In genomic region chr11:93950045-93950444, GRCm38 (mm10) we compare ENCODE assay signal across 21 mouse cellular contexts. TPM values are rescaled to one million over a fixed set of nuclear protein-coding genes. Genes with fewer than 3 reads are reported as not detected.
DNase-seq lines count a peak whose midpoint lies in the region; ATAC-seq and TF ChIP-seq lines count a peak whose summit lies in the region.
"Had no signal": no experiment of that assay in that cellular context is flagged by ENCODE, and none has a peak within 500 bp of the region (broad histone marks: within the 10 kb centered on the region; RNA-seq: fewer than 3 reads in every experiment).

No protein-coding gene starts in this region.

- no peak for TF ChIP-seq EP300 in heart, adult 2 months (IDR thresholded peaks at IDR 0.05; ENCODE audit: insufficient read depth, low read depth, low read length)
- TF ChIP-seq EP300 in lung, postnatal 0 days (IDR thresholded peaks at IDR 0.05), result no peak

- no peak overlapping the region for H3K9ac ChIP-seq in heart, adult 2 months (ENCODE audit: low read depth, low read length)
- H3K9ac ChIP-seq in midbrain, postnatal 0 days (replicated peaks; ENCODE audit: low read length, poor library complexity, severe bottlenecking), result no peak overlapping the region
- H3K9ac ChIP-seq in lung, postnatal 0 days (replicated peaks; ENCODE audit: low read depth), result no peak overlapping the region
- H3K9ac ChIP-seq in hindbrain, embryonic 14.5 days, result no peak overlapping the region
- H3K9ac ChIP-seq: forebrain, embryonic 15.5 days; heart, embryonic 13.5 days; hindbrain, embryonic 12.5 days; limb, embryonic 12.5 days; midbrain, embryonic 13.5 days had no signal

- no peak for TF ChIP-seq POLR2A in heart, adult 2 months (IDR thresholded peaks at IDR 0.05; ENCODE audit: insufficient read depth, low read depth, low read length)

- H3K9me3 ChIP-seq in midbrain, postnatal 0 days (ENCODE audit: low read length), result no peaks in the 10 kb centered on the region
- H3K9me3 ChIP-seq in midbrain, embryonic 10.5 days (replicated peaks), result no peaks in the 10 kb centered on the region
- no peaks in the 10 kb centered on the region for H3K9me3 ChIP-seq in lung, postnatal 0 days (ENCODE audit: low read length)
- no peaks in the 10 kb centered on the region for H3K9me3 ChIP-seq in hindbrain, embryonic 14.5 days (ENCODE audit: control insufficient read depth, low read length)
- H3K9me3 ChIP-seq: embryonic facial prominence, embryonic 10.5 days; forebrain, embryonic 15.5 days; heart, embryonic 13.5 days; hindbrain, embryonic 12.5 days; limb, embryonic 12.5 days; midbrain, embryonic 13.5 days had no signal

- H3K27me3 ChIP-seq in heart, adult 2 months (ENCODE audit: control insufficient read depth, insufficient read depth, low read length), result no peaks in the 10 kb centered on the region
- no peaks in the 10 kb centered on the region for H3K27me3 ChIP-seq in midbrain, postnatal 0 days (ENCODE audit: insufficient read depth, low read length)
- no peaks in the 10 kb centered on the region for H3K27me3 ChIP-seq in midbrain, embryonic 10.5 days (ENCODE audit: low read depth, poor library complexity, severe bottlenecking)
- no peaks in the 10 kb centered on the region for H3K27me3 ChIP-seq in lung, postnatal 0 days (replicated peaks; ENCODE audit: insufficient read depth, low read length)
- no peaks in the 10 kb centered on the region for H3K27me3 ChIP-seq in hindbrain, embryonic 14.5 days (ENCODE audit: control insufficient read depth, insufficient read depth, low read length)
- H3K27me3 ChIP-seq: forebrain, embryonic 15.5 days; heart, embryonic 13.5 days; hindbrain, embryonic 12.5 days; limb, embryonic 12.5 days; midbrain, embryonic 13.5 days; Patski had no signal

- peaks cover 9% of the 10 kb centered on the region for H3K36me3 ChIP-seq in heart, adult 2 months (ENCODE audit: control insufficient read depth, insufficient read depth, low read length)
- H3K36me3 ChIP-seq in midbrain, postnatal 0 days (ENCODE audit: insufficient read depth, low read length), result peaks cover 13% of the 10 kb centered on the region
- H3K36me3 ChIP-seq in midbrain, embryonic 10.5 days, result peaks cover 81% of the 10 kb centered on the region
- H3K36me3 ChIP-seq in lung, postnatal 0 days (ENCODE audit: insufficient read depth, low read length), result no peaks in the 10 kb centered on the region
- peaks cover 47% of the 10 kb centered on the region for H3K36me3 ChIP-seq in hindbrain, embryonic 14.5 days (replicated peaks; ENCODE audit: control insufficient read depth, insufficient read depth)

- H3K4me3 ChIP-seq in heart, adult 2 months, result no peak overlapping the region
- H3K4me3 ChIP-seq in midbrain, postnatal 0 days (ENCODE audit: low read depth, low read length), result no peak overlapping the region
- H3K4me3 ChIP-seq in midbrain, embryonic 10.5 days, result no peak overlapping the region
- H3K4me3 ChIP-seq in lung, postnatal 0 days (ENCODE audit: low read depth, low read length), result no peak overlapping the region
- H3K4me3 ChIP-seq in hindbrain, embryonic 14.5 days (replicated peaks; ENCODE audit: low read length), result no peak overlapping the region
- H3K4me3 ChIP-seq: embryonic facial prominence, embryonic 10.5 days; forebrain, embryonic 15.5 days; heart, embryonic 13.5 days; hindbrain, embryonic 12.5 days; limb, embryonic 12.5 days; midbrain, embryonic 13.5 days had no signal

- peak; percentile 23; the same call in 1 of the 2 replicates for TF ChIP-seq CTCF in heart, adult 2 months (IDR thresholded peaks at IDR 0.05)
- TF ChIP-seq CTCF in midbrain, postnatal 0 days (IDR thresholded peaks at IDR 0.05), result peak; percentile 29
- no peak for TF ChIP-seq CTCF in lung, postnatal 0 days (IDR thresholded peaks at IDR 0.05)

- intact Hi-C loops in heart, adult 2 months (cut with DNase I), result no loop called here
- intact Hi-C loops in heart, postnatal 14 days (cut with DNase I), result loop anchor here (10.0 kb wide), 1 partner anchor 265 kb away; the partner anchor contains the start of gene Tob1

- 83% methylated on average over 1 of the region's 1 CpGs for WGBS in heart, adult 2 months
- WGBS in midbrain, postnatal 0 days, result 91% methylated on average over 1 of the region's 1 CpGs
- WGBS in midbrain, embryonic 10.5 days, result 100% methylated on average over 1 of the region's 1 CpGs
- 93% methylated on average over 1 of the region's 1 CpGs for WGBS in lung, postnatal 0 days
- 89% methylated on average over 1 of the region's 1 CpGs for WGBS in hindbrain, embryonic 14.5 days

- no peak for DNase-seq in heart, adult 2 months
- DNase-seq in heart, postnatal 14 days, result no peak
- DNase-seq in kidney, postnatal 36 days, result peak; percentile 59 to 64
- no peak for DNase-seq in kidney, adult 11 months
- no peak for DNase-seq in midbrain, postnatal 0 days (ENCODE audit: low spot score)
- DNase-seq in midbrain, embryonic 10.5 days (ENCODE audit: low spot score), result no peak
- DNase-seq in lung, postnatal 0 days (ENCODE audit: low spot score), result no peak
- no peak for DNase-seq in hindbrain, embryonic 14.5 days (ENCODE audit: low spot score)
- DNase-seq: adrenal gland, postnatal 36 days; cerebellum, adult 11 months; cerebellum, postnatal 10 days; gastrocnemius, postnatal 10 days; lung, adult 18-20 months; right cerebral cortex, postnatal 14 days had no signal

- no peak overlapping the region for H3K27ac ChIP-seq in heart, adult 2 months
- H3K27ac ChIP-seq in midbrain, postnatal 0 days (ENCODE audit: low read depth, low read length), result no peak overlapping the region
- no peak overlapping the region for H3K27ac ChIP-seq in midbrain, embryonic 10.5 days (replicated peaks)
- no peak overlapping the region for H3K27ac ChIP-seq in lung, postnatal 0 days (ENCODE audit: low read length)
- no peak overlapping the region for H3K27ac ChIP-seq in hindbrain, embryonic 14.5 days
- H3K27ac ChIP-seq: embryonic facial prominence, embryonic 10.5 days; forebrain, embryonic 15.5 days; heart, embryonic 13.5 days; hindbrain, embryonic 12.5 days; limb, embryonic 12.5 days; midbrain, embryonic 13.5 days had no signal

- peaks cover 4% of the 10 kb centered on the region for H3K4me1 ChIP-seq in heart, adult 2 months (ENCODE audit: control insufficient read depth, insufficient read depth, low read length)
- no peaks in the 10 kb centered on the region for H3K4me1 ChIP-seq in midbrain, postnatal 0 days (ENCODE audit: insufficient read depth, low read length)
- peaks cover 30% of the 10 kb centered on the region for H3K4me1 ChIP-seq in midbrain, embryonic 10.5 days
- H3K4me1 ChIP-seq in lung, postnatal 0 days (ENCODE audit: insufficient read depth, low read depth, low read length), result no peaks in the 10 kb centered on the region
- H3K4me1 ChIP-seq in hindbrain, embryonic 14.5 days (replicated peaks; ENCODE audit: control insufficient read depth, insufficient read depth, low read length), result peaks cover 10% of the 10 kb centered on the region

- ATAC-seq in midbrain, postnatal 0 days (ENCODE audit: low FRiP score), result no peak
- no peak for ATAC-seq in lung, postnatal 0 days
- no peak for ATAC-seq in hindbrain, embryonic 14.5 days (ENCODE audit: low FRiP score)
- ATAC-seq: forebrain, embryonic 15.5 days; midbrain, embryonic 13.5 days; Patski had no signal

- no peak overlapping the region for H3K4me2 ChIP-seq in midbrain, postnatal 0 days (ENCODE audit: low read depth, low read length, poor library complexity, severe bottlenecking)
- H3K4me2 ChIP-seq in lung, postnatal 0 days (replicated peaks; ENCODE audit: low read depth, low read length), result no peak overlapping the region
- H3K4me2 ChIP-seq in hindbrain, embryonic 14.5 days (replicated peaks), result no peak overlapping the region
- H3K4me2 ChIP-seq: forebrain, embryonic 15.5 days; heart, embryonic 13.5 days; hindbrain, embryonic 12.5 days; limb, embryonic 12.5 days; midbrain, embryonic 13.5 days had no signal

- H3K79me2 ChIP-seq in heart, adult 2 months (replicated peaks; ENCODE audit: control insufficient read depth, insufficient read depth, low read length), result no peaks in the 10 kb centered on the region

RNA-seq across cellular contexts. Expression of gene Nme2, which starts 6.0 kb away (rescaled TPM):
- total RNA-seq in heart, adult 2 months (2021), result 1,000 to 10,000 TPM in 1 of 2 experiments, 100 to 1,000 TPM in 1; 935 to 1,129 TPM
- 469 and 474 TPM in 2 replicates for polyA plus RNA-seq in heart, adult 2 months (2012; rRNA removed)
- 1,000 to 10,000 TPM in 1 of 2 experiments, 100 to 1,000 TPM in 1; 981 to 1,061 TPM for total RNA-seq in heart, postnatal 14 days (2021)
- 237 and 286 TPM in 2 replicates for total RNA-seq in midbrain, postnatal 0 days (2014; rRNA removed)
- polyA plus RNA-seq in midbrain, postnatal 0 days (2015; fragmentation: Nextera tagmentation; extraction: Ambion mirVana), result 139 and 145 TPM in 2 replicates
- polyA plus RNA-seq in midbrain, embryonic 10.5 days (2016; fragmentation: Nextera tagmentation; extraction: Ambion mirVana), result 127 and 138 TPM in 2 replicates
- 246 and 280 TPM in 2 replicates for polyA plus RNA-seq in lung, postnatal 0 days (2015; fragmentation: Nextera tagmentation; extraction: Ambion mirVana)
- polyA plus RNA-seq in hindbrain, embryonic 14.5 days (2014; fragmentation: Nextera tagmentation; extraction: Ambion mirVana), result 96.8 and 107 TPM in 2 replicates

RNA-seq across cellular contexts. Expression of gene Gm20390, which starts 18.0 kb away (rescaled TPM):
- total RNA-seq in heart, adult 2 months (2021), result 10 to 100 TPM in 1 of 2 experiments, 1 to 10 TPM in 1; 7.4 to 11.4 TPM
- polyA plus RNA-seq in heart, adult 2 months (2012; rRNA removed), result 10.5 and 11.1 TPM in 2 replicates
- total RNA-seq in heart, postnatal 14 days (2021), result 10 to 100 TPM; 16.9 to 26.8 TPM
- total RNA-seq in midbrain, postnatal 0 days (2014; rRNA removed), result 61.1 and 113 TPM in 2 replicates
- 370 and 379 TPM in 2 replicates for polyA plus RNA-seq in midbrain, postnatal 0 days (2015; fragmentation: Nextera tagmentation; extraction: Ambion mirVana)
- 451 and 498 TPM in 2 replicates for polyA plus RNA-seq in midbrain, embryonic 10.5 days (2016; fragmentation: Nextera tagmentation; extraction: Ambion mirVana)
- polyA plus RNA-seq in lung, postnatal 0 days (2015; fragmentation: Nextera tagmentation; extraction: Ambion mirVana), result 91.0 and 120 TPM in 2 replicates
- polyA plus RNA-seq in hindbrain, embryonic 14.5 days (2014; fragmentation: Nextera tagmentation; extraction: Ambion mirVana), result 319 and 350 TPM in 2 replicates

RNA-seq across cellular contexts. Expression of gene Nme1, which starts 18.3 kb away (rescaled TPM):
- 10 to 100 TPM; 13.9 to 19.7 TPM for total RNA-seq in heart, adult 2 months (2021)
- polyA plus RNA-seq in heart, adult 2 months (2012; rRNA removed), result 32.4 and 35.2 TPM in 2 replicates
- total RNA-seq in heart, postnatal 14 days (2021), result 10 to 100 TPM; 16.6 to 21.5 TPM
- 46.2 and 66.9 TPM in 2 replicates for total RNA-seq in midbrain, postnatal 0 days (2014; rRNA removed)
- 383 and 424 TPM in 2 replicates for polyA plus RNA-seq in midbrain, postnatal 0 days (2015; fragmentation: Nextera tagmentation; extraction: Ambion mirVana)
- polyA plus RNA-seq in midbrain, embryonic 10.5 days (2016; fragmentation: Nextera tagmentation; extraction: Ambion mirVana), result 281 and 305 TPM in 2 replicates
- 35.2 and 42.4 TPM in 2 replicates for polyA plus RNA-seq in lung, postnatal 0 days (2015; fragmentation: Nextera tagmentation; extraction: Ambion mirVana)
- polyA plus RNA-seq in hindbrain, embryonic 14.5 days (2014; fragmentation: Nextera tagmentation; extraction: Ambion mirVana), result 359 and 412 TPM in 2 replicates

RNA-seq across cellular contexts. Expression of gene Spag9, which starts 45.8 kb away (rescaled TPM):
- 100 to 1,000 TPM; 131 to 155 TPM for total RNA-seq in heart, adult 2 months (2021)
- polyA plus RNA-seq in heart, adult 2 months (2012; rRNA removed), result 23.9 and 40.7 TPM in 2 replicates
- total RNA-seq in heart, postnatal 14 days (2021), result 100 to 1,000 TPM; 145 to 146 TPM
- total RNA-seq in midbrain, postnatal 0 days (2014; rRNA removed), result 131 and 161 TPM in 2 replicates
- 66.8 and 80.7 TPM in 2 replicates for polyA plus RNA-seq in midbrain, postnatal 0 days (2015; fragmentation: Nextera tagmentation; extraction: Ambion mirVana)
- polyA plus RNA-seq in midbrain, embryonic 10.5 days (2016; fragmentation: Nextera tagmentation; extraction: Ambion mirVana), result 61.9 and 81.6 TPM in 2 replicates
- polyA plus RNA-seq in lung, postnatal 0 days (2015; fragmentation: Nextera tagmentation; extraction: Ambion mirVana), result 77.9 and 87.4 TPM in 2 replicates
- 120 and 121 TPM in 2 replicates for polyA plus RNA-seq in hindbrain, embryonic 14.5 days (2014; fragmentation: Nextera tagmentation; extraction: Ambion mirVana)

Comparison
In these comparisons a context has a peak if more than half of its experiments do, and no peak if none do; other contexts are left out.
1. DNase-seq: peak in kidney, postnatal 36 days (2 of 2); none in heart, adult 2 months (0 of 2), heart, postnatal 14 days (0 of 2), kidney, adult 11 months (single experiment), midbrain, postnatal 0 days (single experiment), midbrain, embryonic 10.5 days (single experiment), lung, postnatal 0 days (single experiment) and hindbrain, embryonic 14.5 days (single experiment).